ENCODE assay signal across 15 mouse cellular contexts in genomic region chr9:30242107-30242506, GRCm38 (mm10).
"Had no signal": no experiment of that assay in that cellular context is flagged by ENCODE, and none has a peak within 500 bp of the region (broad histone marks: within the 10 kb centered on the region; RNA-seq: fewer than 3 reads in every experiment).

No protein-coding gene starts in this region.

- H3K36me3 ChIP-seq: kidney, embryonic 15.5 days; limb, embryonic 15.5 days; liver, embryonic 13.5 days; lung, embryonic 15.5 days; neural tube, embryonic 15.5 days had no signal

- H3K4me3 ChIP-seq: kidney, embryonic 15.5 days; left cerebral cortex, adult 2 months; limb, embryonic 15.5 days; liver, embryonic 13.5 days; lung, embryonic 15.5 days; myocyte; neural tube, embryonic 15.5 days had no signal

- H3K4me2 ChIP-seq: kidney, embryonic 15.5 days; limb, embryonic 15.5 days; liver, embryonic 13.5 days; lung, embryonic 15.5 days; neural tube, embryonic 15.5 days had no signal

- ATAC-seq: liver, postnatal 0 days had no signal

- H3K9ac ChIP-seq: kidney, embryonic 15.5 days; limb, embryonic 15.5 days; liver, embryonic 13.5 days; liver, postnatal 0 days; lung, embryonic 15.5 days; neural tube, embryonic 15.5 days had no signal

- H3K27ac ChIP-seq: kidney, embryonic 15.5 days; left cerebral cortex, adult 2 months; limb, embryonic 15.5 days; liver, embryonic 13.5 days; lung, embryonic 15.5 days; neural tube, embryonic 15.5 days had no signal

- DNase-seq: kidney, postnatal 14 days; liver, embryonic 13.5 days; liver, postnatal 0 days; lung, postnatal 14 days; midbrain, embryonic 14.5 days; right cerebral cortex, adult 18-20 months; right cerebral cortex, postnatal 25 days; thymus, adult 18-20 months; thymus, postnatal 14 days had no signal

- H3K9me3 ChIP-seq: kidney, embryonic 15.5 days; limb, embryonic 15.5 days; liver, embryonic 13.5 days; lung, embryonic 15.5 days; neural tube, embryonic 15.5 days had no signal

- H3K4me1 ChIP-seq: kidney, embryonic 15.5 days; limb, embryonic 15.5 days; liver, embryonic 13.5 days; lung, embryonic 15.5 days; neural tube, embryonic 15.5 days had no signal

- H3K27me3 ChIP-seq: kidney, embryonic 15.5 days; limb, embryonic 15.5 days; liver, embryonic 13.5 days; lung, embryonic 15.5 days; neural tube, embryonic 15.5 days had no signal
